Mouse (Mus musculus) G1E (cell line): ENCODE results near the gene Cux1.

Source experiments
- CTCF ChIP-seq: IDR thresholded peaks from 2 replicates; pipeline ENCODE4 v1.5.1; 2012; ENCODE audit warnings: low read depth, low read length, inconsistent platforms, mixed read lengths
- GATA1 ChIP-seq: IDR thresholded peaks from 2 replicates; pipeline ENCODE4 v1.6.1; 2012; ENCODE audit warnings: borderline replicate concordance, low read length, inconsistent platforms, mixed read lengths
- GATA2 ChIP-seq: IDR thresholded peaks from 2 replicates; pipeline ENCODE4 v1.6.1; 2012; ENCODE audit warnings: low read depth, low read length, inconsistent platforms, borderline replicate concordance
- POLR2AphosphoS5 ChIP-seq: IDR thresholded peaks from 2 replicates; pipeline ENCODE4 v1.6.1; 2012; ENCODE audit warnings: low read depth, low read length, inconsistent platforms; ENCODE audit not compliant: insufficient replicate concordance
- TAL1 ChIP-seq: conservative IDR thresholded peaks from 2 replicates; pipeline ENCODE4 v1.6.1; 2012; ENCODE audit warnings: low read depth, low read length, inconsistent platforms, mixed read lengths

GRCm38 (mm10) chr5:136427121-136427771, 140.0 kb downstream of the Cux1 start:
- TF ChIP-seq GATA1 (no peak), CTCF (no peak), POLR2AphosphoS5 (no peak), TAL1 (no peak), GATA2 (no peak)
